Mouse (Mus musculus): ENCODE results near the gene Rpl22. TPM values are rescaled to one million over a fixed set of nuclear protein-coding genes. Genes with fewer than 3 reads are reported as not detected.

Rpl22 gene
- polyA plus RNA-seq, 1 experiment from 2014 or later: 178 TPM

GRCm38 (mm10) chr4:152286183-152286582, 39.4 kb upstream of the Rpl22 start:
- no peak overlapping the region for H3K27ac ChIP-seq
- WGBS: under 1% methylated on average over 30 of the region's 32 CpGs
- DNase-seq (ENCODE audit: low spot score): no peak
- H3K27me3 ChIP-seq (ENCODE audit: control insufficient read depth, insufficient read depth, low read length): peaks cover 95% of the 10 kb centered on the region
- peaks cover 33% of the 10 kb centered on the region for H3K4me1 ChIP-seq (replicated peaks; ENCODE audit: control insufficient read depth, insufficient read depth, low read length)
- H3K9me3 ChIP-seq (ENCODE audit: control insufficient read depth, low read length): no peaks in the 10 kb centered on the region
- peak overlapping the region; percentile 70 for H3K4me2 ChIP-seq (replicated peaks)
- ATAC-seq (ENCODE audit: low FRiP score): peak; percentile 17; the same call in 1 of the 2 replicates
- peak overlapping the region; percentile 35 for H3K4me3 ChIP-seq (replicated peaks; ENCODE audit: low read length)
- H3K36me3 ChIP-seq (replicated peaks; ENCODE audit: control insufficient read depth, insufficient read depth): no peaks in the 10 kb centered on the region
- H3K9ac ChIP-seq: peak overlapping the region; percentile 62

DNA sequence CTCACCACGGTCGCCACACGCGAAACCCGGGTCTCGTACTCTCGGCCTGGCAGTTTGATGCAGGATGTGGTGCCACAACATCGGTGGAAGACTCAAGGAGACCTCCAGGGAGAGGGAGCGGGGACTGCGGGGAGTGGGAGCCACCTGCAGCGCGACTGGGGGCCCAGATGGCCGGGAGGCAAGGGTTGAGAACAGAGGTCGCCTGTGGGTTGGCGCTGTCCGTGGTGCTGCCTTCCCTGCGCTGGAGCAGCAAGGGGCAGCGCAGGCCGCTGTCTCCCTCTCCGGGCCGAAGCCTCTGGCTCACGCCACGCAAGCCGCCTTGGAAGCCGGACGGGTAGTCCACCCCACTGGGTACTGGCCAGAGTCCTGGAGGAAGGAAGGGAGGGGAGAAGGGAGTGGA, 38.7 kb upstream of the Rpl22 start:
- DNase-seq (ENCODE audit: low spot score): no peak
- Histone ChIP-seq H3K4me2 (replicated peaks) (peak overlapping the region; percentile 70), H3K4me3 (replicated peaks; ENCODE audit: low read length) (peak overlapping the region; percentile 35), H3K9ac (peak overlapping the region; percentile 62; the same call in 1 of the 2 replicates), H3K27me3 (ENCODE audit: control insufficient read depth, insufficient read depth, low read length) (peaks cover 95% of the 10 kb centered on the region), H3K36me3 (replicated peaks; ENCODE audit: control insufficient read depth, insufficient read depth) (no peaks in the 10 kb centered on the region), H3K27ac (no peak overlapping the region), H3K4me1 (replicated peaks; ENCODE audit: control insufficient read depth, insufficient read depth, low read length) (peaks cover 38% of the 10 kb centered on the region), H3K9me3 (ENCODE audit: control insufficient read depth, low read length) (no peaks in the 10 kb centered on the region)
- WGBS: 2% methylated on average over 26 of the region's 26 CpGs
- no peak for ATAC-seq (ENCODE audit: low FRiP score)

GRCm38 (mm10) chr4:152287317-152288120, 38.0 kb upstream of the Rpl22 start:
- Histone ChIP-seq H3K4me2 (replicated peaks) (peak overlapping the region; percentile 70), H3K36me3 (replicated peaks; ENCODE audit: control insufficient read depth, insufficient read depth) (no peaks in the 10 kb centered on the region), H3K27ac (no peak overlapping the region), H3K4me1 (replicated peaks; ENCODE audit: control insufficient read depth, insufficient read depth, low read length) (peaks cover 42% of the 10 kb centered on the region), H3K9me3 (ENCODE audit: control insufficient read depth, low read length) (no peaks in the 10 kb centered on the region), H3K4me3 (replicated peaks; ENCODE audit: low read length) (peak overlapping the region; percentile 35; the same call in 1 of the 2 replicates), H3K9ac (0 out of 2 replicates have a peak overlapping the region, but pooled peaks have one; percentile 62), H3K27me3 (ENCODE audit: control insufficient read depth, insufficient read depth, low read length) (peaks cover 95% of the 10 kb centered on the region)
- WGBS: 5% methylated on average over 19 of the region's 19 CpGs
- ATAC-seq (ENCODE audit: low FRiP score): no peak
- no peak for DNase-seq (ENCODE audit: low spot score)

- Histone ChIP-seq H3K9ac (no peak overlapping the region), H3K4me1 (replicated peaks; ENCODE audit: control insufficient read depth, insufficient read depth, low read length) (peaks cover 46% of the 10 kb centered on the region), H3K36me3 (replicated peaks; ENCODE audit: control insufficient read depth, insufficient read depth) (no peaks in the 10 kb centered on the region), H3K4me3 (replicated peaks; ENCODE audit: low read length) (no peak overlapping the region), H3K4me2 (replicated peaks) (no peak overlapping the region), H3K9me3 (ENCODE audit: control insufficient read depth, low read length) (no peaks in the 10 kb centered on the region), H3K27ac (no peak overlapping the region), H3K27me3 (ENCODE audit: control insufficient read depth, insufficient read depth, low read length) (peaks cover 95% of the 10 kb centered on the region)
- 28% methylated on average over 18 of the region's 18 CpGs for WGBS
- DNase-seq (ENCODE audit: low spot score) (no peak), ATAC-seq (ENCODE audit: low FRiP score) (no peak)
Observed at GRCm38 (mm10) chr4:152288398-152288945, 37.1 kb upstream of the Rpl22 start.

GRCm38 (mm10) chr4:152290385-152290784, 35.2 kb upstream of the Rpl22 start:
- no peaks in the 10 kb centered on the region for H3K36me3 ChIP-seq (replicated peaks; ENCODE audit: control insufficient read depth, insufficient read depth)
- peak overlapping the region; percentile 59 for H3K4me2 ChIP-seq (replicated peaks)
- peak; percentile 36; the same call in 1 of the 2 replicates for ATAC-seq (ENCODE audit: low FRiP score)
- H3K9ac ChIP-seq: peak overlapping the region; percentile 53
- no peak for DNase-seq (ENCODE audit: low spot score)
- H3K27me3 ChIP-seq (ENCODE audit: control insufficient read depth, insufficient read depth, low read length): peaks cover 95% of the 10 kb centered on the region
- H3K4me3 ChIP-seq (replicated peaks; ENCODE audit: low read length): peak overlapping the region; percentile 16
- no peaks in the 10 kb centered on the region for H3K9me3 ChIP-seq (ENCODE audit: control insufficient read depth, low read length)
- WGBS: under 1% methylated on average over 39 of the region's 39 CpGs
- H3K27ac ChIP-seq: no peak overlapping the region
- peaks cover 45% of the 10 kb centered on the region for H3K4me1 ChIP-seq (replicated peaks; ENCODE audit: control insufficient read depth, insufficient read depth, low read length)

DNA sequence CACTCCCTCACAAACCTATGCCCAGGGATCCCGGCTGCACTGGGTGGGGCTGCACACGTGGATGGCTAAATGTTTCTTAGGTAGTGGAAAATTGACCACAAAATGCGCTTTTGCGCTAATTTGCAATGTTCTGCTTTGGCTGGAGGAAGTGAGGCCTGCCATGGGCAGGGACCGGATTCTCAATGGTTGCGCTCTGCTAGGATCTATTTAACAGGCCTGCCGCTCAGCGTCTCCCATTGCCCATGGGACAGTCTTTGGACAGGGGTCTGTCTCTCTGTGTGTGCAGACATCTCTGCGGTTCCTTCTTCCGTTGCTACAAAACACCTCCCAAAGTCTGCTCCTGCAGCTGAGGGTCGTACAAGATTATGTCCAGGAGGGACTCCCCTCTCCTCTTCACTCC, 34.6 kb upstream of the Rpl22 start:
- Histone ChIP-seq H3K27me3 (ENCODE audit: control insufficient read depth, insufficient read depth, low read length) (peaks cover 95% of the 10 kb centered on the region), H3K4me3 (replicated peaks; ENCODE audit: low read length) (peak overlapping the region; percentile 16; the same call in 1 of the 2 replicates), H3K4me1 (replicated peaks; ENCODE audit: control insufficient read depth, insufficient read depth, low read length) (peaks cover 44% of the 10 kb centered on the region), H3K36me3 (replicated peaks; ENCODE audit: control insufficient read depth, insufficient read depth) (no peaks in the 10 kb centered on the region), H3K4me2 (replicated peaks) (peak overlapping the region; percentile 59), H3K27ac (no peak overlapping the region), H3K9ac (peak overlapping the region; percentile 53; the same call in 1 of the 2 replicates), H3K9me3 (ENCODE audit: control insufficient read depth, low read length) (no peaks in the 10 kb centered on the region)
- no peak for ATAC-seq (ENCODE audit: low FRiP score)
- no peak for DNase-seq (ENCODE audit: low spot score)
- 6% methylated on average over 11 of the region's 11 CpGs for WGBS

GRCm38 (mm10) chr4:152291562-152291961, 34.0 kb upstream of the Rpl22 start, which contains the start of gene Hes3:
TSS of gene Hes3 (minus strand) at chr4:152291662.
- DNase-seq (ENCODE audit: low spot score) (no peak), ATAC-seq (ENCODE audit: low FRiP score) (no peak)
- H3K27me3 ChIP-seq (ENCODE audit: control insufficient read depth, insufficient read depth, low read length): peaks cover 90% of the 10 kb centered on the region
- H3K4me2 ChIP-seq (replicated peaks): peak within 1 kb of the TSS; percentile 59
- H3K27ac ChIP-seq: no peak within 1 kb of the TSS
- peak within 1 kb of the TSS; percentile 16 for H3K4me3 ChIP-seq (replicated peaks; ENCODE audit: low read length)
- WGBS: 12% methylated on average over 6 of the region's 6 CpGs
- no peaks in the 10 kb centered on the region for H3K9me3 ChIP-seq (ENCODE audit: control insufficient read depth, low read length)
- H3K9ac ChIP-seq: peak within 1 kb of the TSS; percentile 53
- peaks cover 40% of the 10 kb centered on the region for H3K4me1 ChIP-seq (replicated peaks; ENCODE audit: control insufficient read depth, insufficient read depth, low read length)
- no peaks in the 10 kb centered on the region for H3K36me3 ChIP-seq (replicated peaks; ENCODE audit: control insufficient read depth, insufficient read depth)

DNA sequence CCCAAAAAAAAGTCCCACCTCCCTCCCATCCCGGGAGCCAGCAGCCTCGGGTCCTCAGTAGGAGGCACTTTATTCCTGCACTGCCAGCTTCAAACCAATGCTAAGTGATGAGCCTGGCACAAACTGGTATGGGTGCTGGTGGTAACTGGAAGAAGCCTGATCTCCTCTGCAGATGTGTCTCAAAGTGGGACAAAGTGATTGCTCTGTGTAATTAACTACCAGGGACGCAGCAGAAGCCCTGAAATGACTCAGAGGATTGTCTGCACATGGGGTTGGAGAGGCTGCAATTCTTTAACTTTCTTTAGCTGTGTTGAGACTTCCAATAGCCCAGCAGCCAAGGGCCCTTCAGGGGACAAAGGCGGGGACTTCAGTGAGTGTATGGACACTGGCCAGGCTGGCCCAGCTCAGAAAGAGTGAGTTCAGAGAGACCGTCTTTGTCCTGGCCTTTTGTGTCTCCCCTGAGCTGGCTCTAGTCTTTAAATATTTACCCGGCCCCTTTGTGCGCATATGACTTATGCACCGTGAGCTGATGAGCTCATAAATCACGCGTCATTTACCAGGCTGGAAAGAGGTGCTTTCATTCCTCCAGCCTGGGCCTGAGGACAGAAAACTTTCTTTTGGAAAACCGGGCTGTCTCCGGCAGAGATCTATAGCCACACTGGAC, 33.3 kb upstream of the Rpl22 start:
- ATAC-seq (ENCODE audit: low FRiP score) (no peak), DNase-seq (ENCODE audit: low spot score) (no peak)
- peaks cover 83% of the 10 kb centered on the region for H3K27me3 ChIP-seq (ENCODE audit: control insufficient read depth, insufficient read depth, low read length)
- no peak overlapping the region for H3K4me2 ChIP-seq (replicated peaks)
- no peak overlapping the region for H3K9ac ChIP-seq
- H3K36me3 ChIP-seq (replicated peaks; ENCODE audit: control insufficient read depth, insufficient read depth): no peaks in the 10 kb centered on the region
- no peaks in the 10 kb centered on the region for H3K9me3 ChIP-seq (ENCODE audit: control insufficient read depth, low read length)
- H3K27ac ChIP-seq: no peak overlapping the region
- no peak overlapping the region for H3K4me3 ChIP-seq (replicated peaks; ENCODE audit: low read length)
- H3K4me1 ChIP-seq (replicated peaks; ENCODE audit: control insufficient read depth, insufficient read depth, low read length): peaks cover 35% of the 10 kb centered on the region
- WGBS: 3% methylated on average over 12 of the region's 12 CpGs

Measured in hindbrain, embryonic 14.5 days (tissue).